Mouse (Mus musculus): Measurements from ENCODE around the gene Adcy2. TPM values are rescaled to one million over a fixed set of nuclear protein-coding genes. Genes with fewer than 3 reads are reported as not detected.
A peak's percentile ranks its signal among the peaks of the same experiment; 100 is the strongest.

Adcy2 gene
- total RNA-seq, 2 experiments from 2014 or later, result 120 to 122 TPM

DNA sequence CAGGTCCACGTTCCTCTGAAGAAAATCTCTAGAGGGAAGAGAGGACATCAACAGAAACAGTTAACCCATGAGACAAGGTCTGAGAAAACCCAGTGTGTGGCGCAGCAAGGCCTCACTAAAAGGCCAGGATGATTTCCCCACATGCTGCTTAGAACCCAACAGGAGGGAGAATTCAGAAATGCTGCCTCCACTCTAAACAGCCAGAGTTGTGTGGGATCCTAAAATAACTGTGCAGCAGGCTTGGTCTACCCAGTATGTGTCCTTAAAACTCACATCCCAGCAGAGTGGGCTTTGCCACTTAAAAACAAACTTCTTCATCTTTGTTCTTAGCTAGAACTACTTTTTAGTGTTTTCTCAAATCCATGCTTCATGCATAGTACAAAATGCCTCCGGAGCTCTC, 26.2 kb downstream of the Adcy2 start:
- peak in 1 of 2 experiments; percentile 59 for DNase-seq (ENCODE audit: low spot score in 2 of 2)

DNA sequence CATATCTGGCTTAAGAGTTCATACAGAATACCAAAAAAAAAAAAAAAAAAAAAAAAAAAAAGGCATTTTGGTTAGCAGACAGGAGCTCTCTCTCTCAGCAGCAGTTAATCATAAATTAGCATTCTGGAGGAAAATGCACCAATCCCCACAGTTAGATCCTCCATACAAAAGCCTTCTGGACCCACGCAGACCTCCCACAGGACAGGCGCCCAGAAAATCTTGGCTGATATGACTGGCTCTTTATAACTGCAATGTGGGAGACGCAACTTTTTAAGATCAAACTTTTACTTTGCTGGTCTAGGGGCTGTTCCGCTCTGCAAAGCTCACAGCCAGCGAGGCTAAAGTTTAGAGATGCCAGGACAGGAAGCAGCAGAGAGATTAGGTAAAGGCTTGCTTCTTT, 37.8 kb downstream of the Adcy2 start:
- DNase-seq (ENCODE audit: low spot score in 2 of 2), result peak; percentile 64 to 82

DNA sequence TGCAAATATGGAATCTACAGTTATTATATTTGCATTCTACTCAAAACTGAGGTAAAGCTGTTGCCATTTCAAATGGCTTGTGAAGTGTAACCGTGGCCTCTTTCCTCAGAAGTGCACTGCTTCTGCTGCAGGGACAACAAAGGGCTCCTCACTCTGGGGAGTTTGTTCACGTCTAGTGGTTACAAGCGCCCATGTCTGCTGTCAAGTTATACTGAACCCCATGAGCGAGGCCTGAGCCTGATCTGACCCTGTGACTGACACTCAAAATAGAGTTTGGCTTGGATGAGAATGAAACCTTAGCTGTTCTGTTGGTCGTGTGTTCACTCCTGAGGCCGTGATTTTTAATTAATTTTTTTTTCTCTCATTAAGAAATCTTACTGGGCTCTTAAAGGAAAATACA, 38.8 kb downstream of the Adcy2 start:
- DNase-seq (ENCODE audit: low spot score in 2 of 2), result no peak

DNA sequence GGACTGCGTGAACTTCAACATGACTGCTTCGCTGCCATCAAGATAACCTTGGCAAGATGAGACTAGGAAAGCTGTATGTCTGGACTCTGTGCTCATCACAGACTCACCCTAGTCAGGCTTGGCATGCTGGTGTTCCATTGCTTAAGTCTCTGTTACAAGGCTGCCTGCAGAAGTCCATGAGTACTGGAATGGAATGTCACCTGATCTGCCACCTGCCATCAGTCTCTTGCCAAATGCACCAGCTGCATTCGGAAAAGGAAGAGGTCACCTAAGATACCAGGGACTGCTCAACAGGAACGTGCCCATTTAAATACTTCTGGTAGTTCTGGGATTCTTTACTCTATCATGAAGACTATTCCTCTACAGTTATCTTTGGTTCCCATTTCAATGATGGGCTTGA, 39.9 kb downstream of the Adcy2 start:
- DNase-seq (ENCODE audit: low spot score in 2 of 2), result no peak

DNA sequence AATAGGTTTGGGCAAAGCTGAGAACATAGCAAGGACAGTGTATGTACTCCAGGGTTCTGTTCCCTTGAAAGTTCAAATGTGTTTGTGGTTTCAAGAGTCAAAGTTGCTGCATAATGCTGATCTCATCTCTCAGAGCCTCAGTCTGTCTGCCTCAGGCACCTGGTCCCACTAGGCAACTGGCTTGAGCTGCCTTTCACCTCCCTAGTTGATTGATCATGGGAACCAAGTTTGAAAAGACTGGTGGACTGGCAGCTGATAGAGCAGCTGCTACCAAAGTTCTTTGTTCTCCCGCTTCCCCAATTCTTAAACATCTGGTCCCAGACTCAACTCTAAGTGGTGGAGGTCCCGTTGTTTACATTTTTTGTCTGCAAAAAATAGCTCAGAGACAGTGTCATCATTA, 56.6 kb downstream of the Adcy2 start:
- no peak for DNase-seq (ENCODE audit: low spot score in 2 of 2)

DNA sequence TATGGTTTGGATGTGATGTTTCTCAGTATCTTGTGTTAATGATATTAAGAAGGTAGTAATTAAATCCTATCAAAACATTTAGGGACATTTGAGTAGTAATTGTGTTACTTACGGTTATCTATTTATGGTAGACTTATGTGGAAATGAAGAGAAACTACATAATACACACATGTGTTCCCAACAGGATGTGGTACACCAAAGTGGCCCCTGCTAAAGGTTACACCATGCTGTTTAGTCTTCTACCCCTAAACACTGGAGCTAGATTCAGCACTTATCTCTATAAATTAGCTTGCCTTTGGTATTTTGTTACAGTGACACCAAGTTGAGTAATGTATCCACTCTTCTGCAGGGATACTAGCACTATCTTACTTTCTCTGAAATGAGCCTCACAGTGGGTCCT, 57.9 kb downstream of the Adcy2 start:
- no peak for DNase-seq (ENCODE audit: low spot score in 2 of 2)

DNA sequence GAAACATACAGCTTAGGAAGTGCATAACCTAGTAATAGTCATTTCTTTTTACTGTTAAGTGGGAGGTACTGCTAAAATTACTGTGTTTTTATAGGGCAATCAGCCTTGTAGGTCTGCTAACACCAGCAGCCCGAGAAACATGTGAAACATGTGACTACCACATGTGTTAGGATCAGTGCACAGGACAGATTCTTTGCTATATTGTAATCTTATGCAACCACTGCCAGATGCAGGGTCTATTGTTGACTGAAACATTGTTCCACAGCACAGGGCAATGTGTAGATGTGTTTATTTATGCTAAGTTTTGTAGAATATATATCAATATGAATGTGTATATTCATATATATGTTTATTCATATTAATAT, 67.1 kb downstream of the Adcy2 start:
- no peak for DNase-seq (ENCODE audit: low spot score in 2 of 2)

DNA sequence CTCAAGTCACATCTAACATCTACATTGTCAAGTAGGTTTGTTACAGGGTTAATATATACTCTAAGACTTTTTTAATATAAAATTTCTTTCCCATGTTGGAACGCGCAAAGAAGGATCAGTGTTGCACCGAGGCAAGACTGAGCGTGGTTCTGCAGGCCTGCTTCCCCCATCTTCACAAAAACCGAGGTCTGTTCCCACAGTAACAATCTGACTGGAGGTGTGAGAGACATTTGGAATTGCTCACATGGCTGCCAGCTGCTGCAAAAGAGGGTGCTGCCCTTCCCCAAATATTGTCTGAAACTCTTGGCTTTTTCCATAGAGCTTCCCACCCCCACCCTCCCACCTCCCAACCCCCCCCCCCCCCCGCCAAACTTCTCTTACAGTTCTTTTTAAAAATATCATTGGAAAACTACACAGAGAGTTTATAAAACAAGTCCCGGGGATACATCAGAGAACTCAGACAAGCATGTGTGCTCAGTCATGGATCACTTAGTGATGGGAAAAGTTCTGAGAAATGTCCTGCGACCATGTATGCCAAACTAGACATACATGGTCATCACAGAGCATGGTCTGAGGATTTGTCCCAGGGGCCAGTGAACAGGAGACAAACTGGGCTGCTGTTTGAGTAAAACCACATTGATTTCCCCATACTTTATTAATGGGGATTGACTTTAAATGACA, 67.6 kb downstream of the Adcy2 start:
- peak; percentile 40 to 77 for DNase-seq (ENCODE audit: low spot score in 2 of 2)

DNA sequence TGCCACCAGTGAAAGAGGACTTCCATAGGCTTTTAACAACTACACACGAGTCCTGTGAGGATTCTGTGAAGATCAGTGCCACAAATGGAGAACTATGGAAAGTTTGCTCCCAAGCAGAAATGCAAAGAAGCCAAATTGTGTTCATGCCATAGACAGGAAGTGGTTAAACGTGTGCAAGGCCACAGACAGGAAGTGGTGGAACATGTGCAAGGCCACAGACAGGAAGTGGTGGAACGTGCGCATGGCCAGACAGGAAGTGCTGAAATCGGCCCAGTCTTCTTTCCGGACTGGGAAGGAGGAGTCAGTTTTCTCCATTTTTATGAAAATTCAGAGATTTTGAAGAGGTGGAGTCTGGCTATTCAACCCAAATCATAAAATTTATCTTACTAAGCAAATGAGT, 70.9 kb downstream of the Adcy2 start:
- DNase-seq (ENCODE audit: low spot score in 2 of 2), result no peak

DNA sequence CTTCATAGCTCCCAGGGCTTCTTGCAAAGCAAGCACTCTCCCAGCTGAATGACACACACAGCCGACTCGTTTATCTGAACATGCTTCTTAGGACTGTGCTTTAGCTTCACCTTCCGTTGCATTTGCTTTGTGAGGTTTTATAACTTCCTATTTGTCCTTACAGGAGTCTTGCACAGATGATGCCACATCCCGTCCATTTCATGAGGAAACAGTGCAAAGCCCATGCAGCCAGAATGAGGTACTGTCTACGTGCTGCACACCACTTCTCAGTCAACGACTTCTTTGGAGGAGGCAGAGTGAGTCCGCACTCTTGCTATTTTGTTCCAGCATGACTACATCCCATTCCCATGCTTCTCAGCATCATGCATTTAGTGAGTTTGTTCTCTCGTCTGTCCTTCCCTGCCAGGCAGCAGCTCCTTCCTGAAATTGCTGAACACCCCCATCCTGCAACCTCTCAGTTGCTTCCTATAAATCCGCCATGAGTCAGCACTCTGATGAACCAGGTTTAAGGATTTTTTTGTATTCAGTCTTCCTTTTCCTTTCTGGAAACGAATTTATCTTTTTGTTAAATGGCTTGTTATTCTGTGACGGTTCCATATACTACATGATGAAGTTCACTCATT, 85.6 kb downstream of the Adcy2 start:
- no peak for DNase-seq (ENCODE audit: low spot score in 2 of 2)

DNA sequence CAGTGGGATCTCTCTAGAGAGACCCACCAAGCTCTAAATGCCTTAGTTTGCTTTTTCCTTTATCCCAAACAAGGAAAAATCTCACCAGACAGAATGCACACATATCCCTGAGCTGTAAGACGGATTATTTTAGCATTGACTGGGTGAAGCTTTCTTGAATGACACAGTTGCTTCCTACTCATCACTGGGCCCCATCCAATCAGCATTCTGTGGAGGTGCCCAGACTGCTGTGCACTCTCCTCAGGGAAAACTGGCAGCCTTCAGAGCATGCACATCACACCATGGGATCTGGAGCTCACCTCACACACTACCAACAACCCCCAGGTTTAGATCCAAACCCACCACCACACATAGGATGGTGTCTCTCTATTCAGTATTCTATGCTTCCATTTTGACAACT, 92.7 kb downstream of the Adcy2 start:
- DNase-seq (ENCODE audit: low spot score in 2 of 2), result no peak

DNA sequence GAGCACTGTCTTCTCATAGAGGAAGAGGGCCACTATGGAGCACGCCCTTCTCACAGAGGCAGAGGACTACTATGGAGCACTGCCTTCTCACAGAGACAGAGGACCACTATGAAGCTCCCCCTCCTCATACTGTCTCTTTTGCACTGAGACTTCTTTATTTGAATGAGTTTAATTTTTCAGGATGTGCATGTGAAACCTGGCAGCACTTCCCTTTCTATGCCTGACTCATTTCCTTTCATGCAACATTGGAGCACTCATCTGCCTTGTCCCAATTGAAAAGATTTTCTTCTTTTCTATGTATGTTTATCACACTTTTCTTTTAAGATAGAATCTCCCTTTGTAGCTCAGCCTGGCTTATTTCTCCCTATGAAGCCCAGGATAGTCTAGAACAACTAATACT, 96.6 kb downstream of the Adcy2 start:
- DNase-seq (ENCODE audit: low spot score in 2 of 2), result no peak

DNA sequence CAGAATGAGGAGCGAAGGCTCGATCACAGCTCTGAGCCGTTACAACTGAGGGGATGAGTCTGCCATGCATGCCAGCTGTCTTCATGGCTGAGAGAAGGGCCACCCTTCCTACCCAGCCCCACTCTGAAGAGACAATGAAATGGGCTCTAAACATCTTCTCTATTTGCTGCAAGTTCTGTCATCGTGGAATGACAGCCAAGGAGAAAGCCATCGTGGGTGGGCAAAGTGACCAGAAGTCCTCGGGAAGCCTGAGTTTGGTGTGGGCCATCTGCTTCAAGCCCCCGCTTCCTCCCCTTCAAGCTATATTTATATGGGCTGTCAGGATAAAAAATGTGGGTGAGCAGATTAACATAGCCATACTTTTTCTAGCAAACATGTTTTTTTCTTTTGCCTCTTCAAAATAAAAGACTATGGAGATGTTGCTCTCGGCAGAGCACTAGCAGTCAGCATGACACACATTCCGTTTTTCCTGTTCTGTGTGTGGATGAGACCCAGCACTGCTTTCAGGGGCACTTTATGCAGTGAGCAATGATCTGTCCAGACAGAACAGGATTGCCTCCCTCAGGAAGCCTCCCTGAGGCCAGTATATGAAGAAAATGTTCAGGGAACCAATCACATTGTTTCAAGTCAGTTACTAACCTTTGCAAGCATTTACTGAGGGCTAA, 109.3 kb downstream of the Adcy2 start:
- peak; percentile 32 to 59 for DNase-seq (ENCODE audit: low spot score in 2 of 2)

DNA sequence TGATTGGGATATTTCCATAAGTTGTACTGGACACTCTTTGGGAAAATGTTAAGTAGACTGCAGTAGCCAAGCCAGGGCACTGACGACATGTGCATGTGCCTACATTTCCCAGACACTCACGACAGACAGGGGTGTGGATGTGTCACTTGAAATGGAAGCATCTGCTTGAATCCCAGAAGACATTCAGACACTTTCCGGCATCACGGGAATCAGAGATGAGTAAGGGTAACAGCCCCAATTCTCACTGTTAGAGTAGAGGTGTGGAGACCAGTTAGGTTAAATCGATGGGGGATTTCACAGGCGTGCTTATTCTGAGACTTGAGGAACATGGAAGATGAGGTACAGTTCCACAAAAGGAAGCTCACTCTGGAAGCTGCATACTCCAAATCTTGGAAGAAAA, 130.6 kb downstream of the Adcy2 start:
- no peak for DNase-seq (ENCODE audit: low spot score in 2 of 2)

DNA sequence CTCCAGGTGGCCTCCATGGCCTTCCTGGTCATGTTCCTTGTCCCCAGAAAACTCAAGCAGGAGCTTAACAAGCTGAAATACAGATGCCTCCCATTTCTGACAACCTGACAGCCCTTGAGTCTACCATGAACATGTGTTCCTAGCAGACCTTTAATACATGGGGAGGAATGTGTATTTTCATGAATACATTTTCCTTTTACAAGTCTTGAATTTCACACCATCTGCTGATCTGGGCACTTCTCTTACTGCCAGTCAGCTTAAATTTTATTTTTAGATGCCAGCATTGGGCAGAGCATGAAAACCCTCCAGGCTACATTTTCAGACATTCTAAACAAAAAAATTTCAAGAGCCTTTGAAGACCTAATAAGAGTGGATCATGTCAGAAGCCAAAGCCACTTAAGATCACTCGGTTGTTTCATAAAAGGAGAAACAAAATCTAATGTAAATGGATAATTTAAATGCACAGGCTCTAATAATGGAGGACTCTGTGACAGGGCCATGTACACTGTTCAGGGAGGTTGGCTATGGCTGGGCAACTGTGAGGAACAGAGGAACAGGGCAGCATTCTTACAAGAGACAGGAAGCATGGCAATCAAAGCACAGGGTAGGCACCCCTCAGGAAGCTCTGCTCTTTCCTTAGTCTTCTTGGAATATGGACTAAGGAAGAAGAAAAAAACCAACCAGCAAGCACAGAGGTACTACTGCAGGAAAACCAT, 131.2 kb downstream of the Adcy2 start:
- peak in 1 of 2 experiments; percentile 33 for DNase-seq (ENCODE audit: low spot score in 2 of 2)

DNA sequence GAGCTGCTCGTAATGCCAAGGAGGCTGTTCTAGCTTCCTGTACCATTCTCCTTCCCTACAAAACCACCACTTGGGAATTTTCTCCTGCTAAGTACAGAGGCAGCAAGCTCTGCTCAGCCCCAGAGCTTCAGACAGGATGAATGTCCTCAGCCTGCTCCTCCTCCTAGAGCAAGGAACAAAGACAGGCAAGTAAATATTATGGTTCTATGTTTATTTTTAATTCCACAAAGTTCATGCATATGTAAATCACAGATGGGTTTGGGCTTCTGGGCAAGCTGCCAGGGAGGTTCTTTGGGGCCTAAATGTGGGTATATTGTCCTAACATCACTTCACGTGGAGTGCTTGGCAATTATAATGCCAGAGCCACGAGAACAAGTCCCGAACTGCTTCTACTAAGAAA, 139.3 kb downstream of the Adcy2 start:
- DNase-seq (ENCODE audit: low spot score in 2 of 2), result peak in 1 of 2 experiments; percentile 31

DNA sequence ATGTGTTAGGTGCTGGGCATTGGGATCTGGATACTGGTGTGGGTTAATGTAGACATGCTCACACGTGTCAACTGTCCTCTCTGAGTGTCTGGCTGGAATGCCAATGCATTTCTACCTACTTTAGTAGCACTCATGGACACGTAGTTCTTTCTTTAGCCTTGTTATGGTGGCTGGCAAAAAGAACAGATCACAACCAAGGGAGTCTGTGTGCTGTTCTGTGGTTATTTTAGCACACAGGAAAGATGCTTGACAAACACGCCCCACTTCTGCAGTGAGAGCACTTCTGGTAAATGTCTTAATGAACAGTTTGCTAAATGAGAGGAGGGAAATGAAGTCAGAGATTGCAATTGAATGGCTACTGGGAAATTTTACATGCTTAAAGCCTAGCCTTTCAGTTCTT, 151.1 kb downstream of the Adcy2 start:
- DNase-seq (ENCODE audit: low spot score in 2 of 2), result no peak

DNA sequence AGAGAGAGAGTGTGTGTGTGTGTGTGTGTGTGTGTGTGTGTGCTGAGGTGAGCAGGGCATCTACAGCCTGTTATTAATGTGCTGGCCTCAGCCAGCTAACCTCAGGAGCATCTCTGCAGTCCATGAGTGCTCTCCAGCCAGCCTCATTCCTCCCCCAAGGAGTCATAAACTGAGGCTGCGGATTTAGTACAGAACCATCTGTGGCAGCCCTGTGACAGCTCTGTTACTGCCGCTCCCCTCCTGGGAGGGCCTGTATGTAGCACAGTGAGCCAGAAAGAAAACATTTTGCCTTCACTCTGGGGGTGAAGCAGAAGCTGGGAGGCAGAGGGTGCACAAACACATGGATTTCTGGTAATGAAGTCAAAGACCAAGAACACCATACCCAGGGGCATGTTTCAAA, 159.8 kb downstream of the Adcy2 start:
- peak; percentile 52 to 75 for DNase-seq (ENCODE audit: low spot score in 2 of 2)

DNA sequence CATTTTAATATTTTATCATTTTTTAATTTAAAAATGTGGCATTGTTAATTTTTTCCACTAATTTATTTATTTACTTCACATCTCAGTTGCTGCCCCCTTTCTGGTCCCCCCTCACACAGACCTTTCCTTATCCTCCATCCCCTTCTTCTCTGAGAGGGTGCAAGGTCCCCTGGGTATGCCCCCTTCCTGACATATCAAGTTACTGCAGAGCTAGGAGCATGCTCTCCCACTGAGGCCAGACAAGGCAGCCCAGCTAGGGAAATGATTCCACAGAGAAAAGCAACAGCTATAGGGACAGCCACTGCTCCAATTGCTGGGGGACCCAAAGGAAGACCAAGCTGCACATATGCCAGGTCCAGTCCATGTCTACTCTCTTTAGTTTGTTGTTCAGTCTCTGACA, 163.2 kb downstream of the Adcy2 start:
- DNase-seq (ENCODE audit: low spot score in 2 of 2), result no peak

DNA sequence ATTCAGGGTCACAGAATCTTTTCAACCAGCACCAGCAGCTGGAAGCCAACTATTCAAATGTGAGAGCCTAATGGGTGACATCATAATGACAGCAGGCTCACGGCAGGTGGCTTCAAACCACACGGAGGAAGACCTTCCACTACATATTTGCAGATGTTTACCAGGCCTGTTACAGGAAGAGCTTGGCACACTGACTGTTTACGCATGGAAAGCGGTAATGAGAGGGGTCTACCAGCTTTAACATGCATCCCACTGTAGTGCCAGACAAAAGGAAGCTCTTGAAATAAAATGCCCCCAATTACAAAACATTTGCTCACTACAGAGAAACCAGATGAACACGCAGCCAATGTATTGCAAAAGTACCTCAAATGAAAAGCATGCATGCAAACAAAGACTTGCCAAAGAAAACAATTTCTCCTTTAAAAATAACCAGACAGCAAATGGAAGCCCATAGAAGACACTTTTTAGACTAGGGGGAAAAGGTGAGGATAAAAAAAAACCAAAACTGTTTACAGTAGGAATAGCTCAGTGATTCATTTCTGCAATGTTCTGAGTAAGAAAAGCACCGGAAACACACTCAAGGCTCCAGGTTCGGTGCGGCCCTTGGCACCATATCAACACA, 163.8 kb downstream of the Adcy2 start:
- no peak for DNase-seq (ENCODE audit: low spot score in 2 of 2)

DNA sequence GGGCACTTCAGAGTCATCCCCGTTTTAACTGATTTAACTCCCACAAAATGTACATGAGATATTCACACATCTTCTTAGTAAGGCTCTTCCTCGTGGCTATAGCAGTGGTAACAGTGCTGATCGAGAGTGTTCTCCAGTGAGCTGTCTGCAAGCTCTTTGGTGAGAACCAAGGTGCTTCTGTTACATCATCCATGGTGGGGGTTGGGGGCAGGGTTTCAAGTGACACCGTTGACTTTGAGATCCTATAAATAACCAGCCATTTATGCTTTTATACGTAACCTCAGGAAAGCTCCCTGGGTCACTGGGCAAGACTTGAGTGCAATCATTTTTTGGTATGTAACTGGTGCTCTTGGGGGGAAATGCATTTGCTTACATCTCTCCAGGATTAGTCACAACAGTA, 167.2 kb downstream of the Adcy2 start:
- DNase-seq (ENCODE audit: low spot score in 2 of 2), result no peak
